Mouse (Mus musculus): ENCODE measurements around the gene Anxa6.

DNA sequence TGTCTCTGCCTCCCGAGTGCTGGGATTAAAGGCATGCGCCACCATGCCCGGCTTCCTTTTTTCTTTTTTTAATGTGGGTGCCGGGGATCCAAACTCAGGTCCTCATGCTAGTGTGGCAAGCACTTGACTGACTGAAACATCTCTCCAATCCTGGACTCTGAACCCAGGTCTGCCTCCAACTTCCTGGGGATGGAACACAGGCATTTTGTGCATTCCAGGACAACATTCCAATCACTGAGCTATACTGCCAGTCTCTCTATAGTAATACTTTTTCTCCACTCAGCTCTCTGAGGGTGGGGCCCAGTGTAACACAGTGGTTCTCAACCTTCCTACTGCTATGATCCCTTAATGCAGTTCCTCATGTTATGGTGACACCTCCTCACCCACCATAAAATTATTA lies 58.6 kb downstream of the Anxa6 start:
- TF ChIP-seq POLR2A (IDR thresholded peaks at IDR 0.05; ENCODE audit: low read depth, low read length) (no peak), CTCF (IDR thresholded peaks at IDR 0.05; ENCODE audit: extremely low read depth, insufficient read length, insufficient replicate concordance, low read depth, low read length) (no peak)

Data from small intestine, adult 2 months (tissue).